Mouse (Mus musculus) MEL (cell line): ENCODE measurements around the gene Cat. TPM values are rescaled to one million over a fixed set of nuclear protein-coding genes. Genes with fewer than 3 reads are reported as not detected.

Source experiments
- DNase-seq: peaks from one replicate; pipeline ENCODE4 v3.0.0; 2011; ENCODE audit warnings: low read depth, low spot score
- H3K27ac ChIP-seq: 2 replicates; pipeline ENCODE4 v1.5.1; 2012; ENCODE audit warnings: low read depth, mild to moderate bottlenecking, control low read depth, low read length, moderate library complexity; ENCODE audit not compliant: control insufficient read depth
- H3K27me3 ChIP-seq, 2 experiments: fragments of 150-350 bp in 1 of 2; sonication (generic) in 1 of 2; 2 replicates each; pipeline ENCODE4 v1.6.1; 2012; ENCODE audit warnings: low read length in 2 of 2, mild to moderate bottlenecking in 2 of 2, improper control_type of control experiment in 1 of 2, moderate library complexity in 1 of 2; ENCODE audit not compliant: insufficient read depth in 2 of 2, control insufficient read depth in 1 of 2
- H3K36me3 ChIP-seq, 2 experiments: 2 replicates each; pipeline ENCODE4 v1.6.1; 2012 to 2014; ENCODE audit warnings: low read length in 2 of 2, improper control_type of control experiment in 1 of 2, inconsistent platforms in 1 of 2, mild to moderate bottlenecking in 1 of 2; ENCODE audit not compliant: insufficient read depth in 2 of 2, control insufficient read depth in 1 of 2
- H3K4me1 ChIP-seq, 2 experiments: fragments of 150-350 bp in 1 of 2; sonication (generic) in 1 of 2; 2 replicates each; pipeline ENCODE4 v1.6.1; 2012; ENCODE audit warnings: low read length in 2 of 2, improper control_type of control experiment in 1 of 2, mild to moderate bottlenecking in 1 of 2; ENCODE audit not compliant: insufficient read depth in 2 of 2, control insufficient read depth in 1 of 2
- H3K4me3 ChIP-seq, 2 experiments: fragments of 150-350 bp in 1 of 2; sonication (generic) in 1 of 2; 2 replicates each; pipeline ENCODE4 v1.5.1; 2012; ENCODE audit warnings: low read depth in 2 of 2, low read length in 2 of 2, mild to moderate bottlenecking in 2 of 2, moderate library complexity in 2 of 2, control low read depth in 1 of 2, improper control_type of control experiment in 1 of 2; ENCODE audit not compliant: control insufficient read depth in 1 of 2, insufficient read depth in 1 of 2
- H3K79me2 ChIP-seq: 2 replicates; pipeline ENCODE4 v1.6.1; 2012; ENCODE audit warnings: mild to moderate bottlenecking, low read length, moderate library complexity; ENCODE audit not compliant: control insufficient read depth, poor library complexity, insufficient read depth
- H3K9ac ChIP-seq: 2 replicates; pipeline ENCODE4 v1.6.1; 2012; ENCODE audit warnings: low read depth, mild to moderate bottlenecking, control low read depth, low read length, moderate library complexity; ENCODE audit not compliant: control insufficient read depth, poor library complexity, severe bottlenecking
- H3K9me3 ChIP-seq: fragments of 150-350 bp; sonication (generic); replicated peaks from 2 replicates; pipeline ENCODE4 v1.6.1; 2012; ENCODE audit warnings: mild to moderate bottlenecking, low read length, improper control_type of control experiment, moderate library complexity; ENCODE audit not compliant: insufficient read depth
- BHLHE40 ChIP-seq: IDR thresholded peaks from 2 replicates; pipeline ENCODE4 v1.6.1; 2012; ENCODE audit warnings: low read depth, mild to moderate bottlenecking, inconsistent platforms, low read length, improper control_type of control experiment, borderline replicate concordance
- E2F4 ChIP-seq: IDR thresholded peaks from 2 replicates; pipeline ENCODE4 v1.6.1; 2011; ENCODE audit warnings: low read depth, low read length, improper control_type of control experiment, borderline replicate concordance
- ELF1 ChIP-seq: IDR thresholded peaks from 2 replicates; pipeline ENCODE4 v1.6.1; 2014; ENCODE audit warnings: low read depth, mild to moderate bottlenecking, inconsistent platforms, low read length, improper control_type of control experiment, moderate library complexity
- GABPA ChIP-seq: IDR thresholded peaks from 2 replicates; pipeline ENCODE4 v1.6.1; 2012; ENCODE audit warnings: low read depth, mild to moderate bottlenecking, inconsistent platforms, low read length, improper control_type of control experiment, moderate library complexity
- GATA1 ChIP-seq: IDR thresholded peaks from 2 replicates; pipeline ENCODE4 v1.6.1; 2011; ENCODE audit warnings: low read depth, low read length, improper control_type of control experiment
- JUND ChIP-seq: IDR thresholded peaks from 2 replicates; pipeline ENCODE4 v1.6.1; 2011; ENCODE audit warnings: low read depth, mild to moderate bottlenecking, improper control_type of control experiment, low read length
- MEF2A ChIP-seq: IDR thresholded peaks from 2 replicates; pipeline ENCODE4 v1.6.1; 2014; ENCODE audit warnings: low read depth, mild to moderate bottlenecking, inconsistent platforms, low read length, improper control_type of control experiment; ENCODE audit not compliant: poor library complexity, insufficient replicate concordance, severe bottlenecking; ENCODE audit errors: extremely low read depth
- MYC ChIP-seq: IDR thresholded peaks from 2 replicates; pipeline ENCODE4 v1.6.1; 2011; ENCODE audit warnings: low read depth, mild to moderate bottlenecking, low read length, improper control_type of control experiment, moderate library complexity
- POLR2A ChIP-seq, 2 experiments: IDR thresholded peaks; 2 replicates each; pipeline ENCODE4 v1.6.1; 2011 to 2012; ENCODE audit warnings: low read length in 2 of 2, mild to moderate bottlenecking in 2 of 2, control low read depth in 1 of 2, improper control_type of control experiment in 1 of 2, low read depth in 1 of 2, moderate library complexity in 1 of 2; ENCODE audit not compliant: control insufficient read depth in 1 of 2, insufficient read depth in 1 of 2, poor library complexity in 1 of 2
- RCOR1 ChIP-seq: IDR thresholded peaks from 2 replicates; pipeline ENCODE4 v1.6.1; 2012; ENCODE audit warnings: low read depth, mild to moderate bottlenecking, inconsistent platforms, low read length, improper control_type of control experiment
- SIN3A ChIP-seq: IDR thresholded peaks from 2 replicates; pipeline ENCODE4 v1.6.1; 2012; ENCODE audit warnings: low read length, improper control_type of control experiment, inconsistent platforms
- TBP ChIP-seq: IDR thresholded peaks from 2 replicates; pipeline ENCODE4 v1.8.0; 2011; ENCODE audit warnings: low read depth, low read length, improper control_type of control experiment
- USF1 ChIP-seq: IDR thresholded peaks from 2 replicates; pipeline ENCODE4 v1.6.1; 2014; ENCODE audit warnings: low read depth, mild to moderate bottlenecking, inconsistent platforms, low read length, improper control_type of control experiment, moderate library complexity
- USF2 ChIP-seq, 2 experiments: IDR thresholded peaks; 2 replicates each; pipeline ENCODE4 v1.6.1; 2011 to 2012; ENCODE audit warnings: improper control_type of control experiment in 2 of 2, low read length in 2 of 2, borderline replicate concordance in 1 of 2, inconsistent platforms in 1 of 2, low read depth in 1 of 2, mild to moderate bottlenecking in 1 of 2; ENCODE audit not compliant: insufficient read depth in 1 of 2
- ZC3H11A ChIP-seq: IDR thresholded peaks from 2 replicates; pipeline ENCODE4 v1.6.1; 2012; ENCODE audit warnings: low read depth, mild to moderate bottlenecking, inconsistent platforms, low read length, improper control_type of control experiment
- ZMIZ1 ChIP-seq: IDR thresholded peaks from 2 replicates; pipeline ENCODE4 v1.6.1; 2012; ENCODE audit warnings: low read depth, mild to moderate bottlenecking, inconsistent platforms, low read length, improper control_type of control experiment, moderate library complexity
- ZNF384 ChIP-seq: IDR thresholded peaks from 2 replicates; pipeline ENCODE4 v1.6.1; 2012; ENCODE audit warnings: low read depth, mild to moderate bottlenecking, inconsistent platforms, low read length, improper control_type of control experiment
- polyA plus RNA-seq, 2 experiments: library from polyadenylated mRNA; stranded (reverse) in 1 of 2; unstranded in 1 of 2; fragments of >175 nt in 1 of 2; fragments of >200 nt in 1 of 2; gene quantifications; 2 replicates each; pipeline versions ENCODE4 v1.2.1 to v1.2.4; 2012; ENCODE audit warnings: low replicate concordance in 2 of 2, low read depth in 1 of 2; ENCODE audit not compliant: insufficient read length in 2 of 2, insufficient read depth in 1 of 2, missing spikeins in 1 of 2
- total RNA-seq: library from RNA; depleted of rRNA; stranded (reverse); fragments of 300-350 nt; gene quantifications from 2 replicates; pipeline ENCODE4 v1.2.3, GENCODE M21; 2012

Gene Cat
- total and polyA plus RNA-seq, 3 experiments: 36.4 to 82.0 (median 74.3) TPM

DNA sequence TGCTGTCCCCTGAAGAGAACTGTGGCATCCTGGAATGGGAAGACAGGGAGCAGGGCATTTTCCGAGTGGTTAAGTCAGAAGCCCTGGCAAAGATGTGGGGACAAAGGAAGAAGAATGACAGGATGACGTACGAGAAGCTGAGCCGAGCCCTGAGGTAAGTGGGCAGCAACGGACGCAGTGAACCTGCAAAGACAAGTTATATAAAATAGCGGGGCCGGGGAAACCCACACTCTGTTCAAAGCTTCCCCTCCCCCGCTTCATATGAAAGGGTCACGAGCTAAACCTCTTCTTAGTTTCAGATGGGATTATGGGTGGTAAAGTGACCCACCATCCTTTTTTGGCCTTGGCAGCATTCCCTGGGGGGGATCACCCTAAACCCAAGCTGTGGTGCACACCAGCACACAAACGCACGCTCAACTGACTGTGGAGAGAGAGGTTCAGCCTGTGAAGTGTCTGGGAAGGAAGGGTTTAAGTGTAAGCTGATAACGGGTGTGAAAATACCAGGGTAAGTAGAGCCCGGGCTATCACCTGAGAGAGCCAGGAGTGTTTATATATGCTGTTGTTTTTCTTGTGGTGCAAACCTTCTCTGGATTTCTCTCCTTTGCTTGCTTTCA lies 35.9 kb downstream of the Cat start:
- DNase-seq: no peak
- H3K79me2 ChIP-seq: no peaks in the 10 kb centered on the region
- TF ChIP-seq MEF2A (no peak), ZC3H11A (no peak), GABPA (no peak), USF1 (no peak), ZNF384 (no peak), ZMIZ1 (no peak), MYC (no peak), TBP (no peak), RCOR1 (no peak)
- TF ChIP-seq, all 39 proteins: peak for 0
- Histone ChIP-seq H3K27ac (no peak overlapping the region), H3K27me3 (no peaks in the 10 kb centered on the region), H3K9me3 (no peaks in the 10 kb centered on the region), H3K36me3 (peaks cover 0 to 11% of the 10 kb centered on the region in 2 experiments; a peak in 2 of 4 replicates), H3K4me1 (no peaks in the 10 kb centered on the region), H3K4me3 (no peak overlapping the region), H3K9ac (no peak overlapping the region)

DNA sequence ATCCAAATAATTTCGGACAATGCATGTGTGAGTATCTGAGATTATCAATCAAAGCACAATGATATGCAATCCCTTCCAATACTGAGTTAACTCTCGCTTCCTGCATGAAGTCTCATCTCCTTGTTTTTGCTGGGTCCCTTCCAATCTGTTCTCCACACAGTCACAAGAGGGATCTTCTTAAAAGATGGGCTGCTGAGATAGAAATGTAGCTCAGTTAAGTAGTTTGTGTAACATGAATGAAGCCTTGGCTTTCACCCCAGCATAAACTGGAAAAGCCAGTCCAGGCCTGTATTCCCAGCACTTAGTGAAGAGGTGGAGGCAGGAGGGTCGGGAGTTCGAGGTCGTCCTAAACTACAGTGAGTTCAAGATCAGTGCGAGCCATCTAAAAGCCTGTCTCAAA lies 38.6 kb downstream of the Cat start:
- Histone ChIP-seq H3K36me3 (no peaks in the 10 kb centered on the region), H3K27ac (no peak overlapping the region), H3K4me3 (no peak overlapping the region), H3K9ac (no peak overlapping the region), H3K9me3 (no peaks in the 10 kb centered on the region), H3K27me3 (no peaks in the 10 kb centered on the region), H3K79me2 (no peaks in the 10 kb centered on the region), H3K4me1 (no peaks in the 10 kb centered on the region)
- TF ChIP-seq SIN3A: no peak
- TF ChIP-seq USF2 (IDR thresholded peaks at IDR 0.05; ENCODE audit: borderline replicate concordance in 1 of 2, insufficient read depth in 1 of 2, low read depth in 1 of 2, low read length in 2 of 2): no peak
- no peak for TF ChIP-seq ELF1
- no peak for TF ChIP-seq BHLHE40
- TF ChIP-seq POLR2A (IDR thresholded peaks at IDR 0.05; ENCODE audit: control insufficient read depth in 1 of 2, insufficient read depth in 1 of 2, low read depth in 1 of 2, low read length in 2 of 2, poor library complexity in 1 of 2): no peak
- TF ChIP-seq E2F4: no peak
- TF ChIP-seq GATA1: no peak
- no peak for TF ChIP-seq ZC3H11A
- no peak for TF ChIP-seq JUND
- TF ChIP-seq GABPA: no peak
- no peak for DNase-seq
